Mouse (Mus musculus) limb, embryonic 14.5 days (tissue): ENCODE measurements at regions not wholly inside any gene's neighbourhood (a gene's known extent, or its start where the extent isn't known, plus 50 kb on each side); places are given as distances from the start of the nearest gene placed in this dataset.

Experiments used
- ATAC-seq: fragments of 200-750 bp; cut with Nextera tagmentation; 2 replicates; pipeline ENCODE4 v1.8.0; 2017; ENCODE audit warnings: low read depth, moderate number of reproducible peaks, moderate TSS enrichment; ENCODE audit not compliant: low FRiP score
- DNase-seq: peaks from one replicate; pipeline ENCODE4 v3.0.0-alpha.2; 2015; ENCODE audit warnings: low spot score
- H3K27ac ChIP-seq: fragments of 300-500 bp; sonication (generic); replicated peaks from 2 replicates; pipeline ENCODE4 v1.5.1; 2014; ENCODE audit warnings: low read depth, mild to moderate bottlenecking, low read length, moderate library complexity, mixed read lengths
- H3K27me3 ChIP-seq: fragments of 300-500 bp; sonication (generic); 2 replicates; pipeline ENCODE4 v1.6.1; 2014; ENCODE audit warnings: low read length, mixed read lengths; ENCODE audit not compliant: control insufficient read depth, insufficient read depth
- H3K36me3 ChIP-seq: fragments of 300-500 bp; sonication (generic); 2 replicates; pipeline ENCODE4 v1.6.1; 2014; ENCODE audit warnings: mild to moderate bottlenecking, low read length, moderate library complexity, mixed read lengths; ENCODE audit not compliant: control insufficient read depth, insufficient read depth
- H3K4me1 ChIP-seq: fragments of 300-500 bp; sonication (generic); 2 replicates; pipeline ENCODE4 v1.6.1; 2014; ENCODE audit warnings: antibody characterized with exemption, low read length, mixed read lengths; ENCODE audit not compliant: control insufficient read depth, insufficient read depth
- H3K4me2 ChIP-seq: fragments of 300-500 bp; sonication (generic); replicated peaks from 2 replicates; pipeline ENCODE4 v1.6.1; 2014; ENCODE audit warnings: low read depth, mild to moderate bottlenecking, low read length, moderate library complexity; ENCODE audit not compliant: severe bottlenecking
- H3K4me3 ChIP-seq: fragments of 300-500 bp; sonication (generic); replicated peaks from 2 replicates; pipeline ENCODE4 v1.5.1; 2014; ENCODE audit warnings: low read length
- H3K9ac ChIP-seq: fragments of 300-500 bp; sonication (generic); 2 replicates; pipeline ENCODE4 v1.6.1; 2014; ENCODE audit warnings: mild to moderate bottlenecking, low read depth, low read length, moderate library complexity; ENCODE audit not compliant: severe bottlenecking
- H3K9me3 ChIP-seq: fragments of 300-500 bp; sonication (generic); 2 replicates; pipeline ENCODE4 v1.6.1; 2016; ENCODE audit warnings: low read length; ENCODE audit not compliant: control insufficient read depth
- POLR2A ChIP-seq: fragments of 200-500 bp; IDR thresholded peaks from 2 replicates; pipeline ENCODE4 v1.8.0; 2012; ENCODE audit warnings: inconsistent platforms, mild to moderate bottlenecking, moderate library complexity, borderline replicate concordance; ENCODE audit not compliant: insufficient read depth, insufficient read length; ENCODE audit errors: extremely low read depth
- WGBS: fragments of 180-500 bp; shearing (Covaris S2); extraction: QIAGEN DNeasy Blood & Tissue Kit; methylation state at CpG from one replicate; pipeline ENCODE4 v1.1.7; 2014; 5-methylcytosine and 5-hydroxymethylcytosine counted together

DNA sequence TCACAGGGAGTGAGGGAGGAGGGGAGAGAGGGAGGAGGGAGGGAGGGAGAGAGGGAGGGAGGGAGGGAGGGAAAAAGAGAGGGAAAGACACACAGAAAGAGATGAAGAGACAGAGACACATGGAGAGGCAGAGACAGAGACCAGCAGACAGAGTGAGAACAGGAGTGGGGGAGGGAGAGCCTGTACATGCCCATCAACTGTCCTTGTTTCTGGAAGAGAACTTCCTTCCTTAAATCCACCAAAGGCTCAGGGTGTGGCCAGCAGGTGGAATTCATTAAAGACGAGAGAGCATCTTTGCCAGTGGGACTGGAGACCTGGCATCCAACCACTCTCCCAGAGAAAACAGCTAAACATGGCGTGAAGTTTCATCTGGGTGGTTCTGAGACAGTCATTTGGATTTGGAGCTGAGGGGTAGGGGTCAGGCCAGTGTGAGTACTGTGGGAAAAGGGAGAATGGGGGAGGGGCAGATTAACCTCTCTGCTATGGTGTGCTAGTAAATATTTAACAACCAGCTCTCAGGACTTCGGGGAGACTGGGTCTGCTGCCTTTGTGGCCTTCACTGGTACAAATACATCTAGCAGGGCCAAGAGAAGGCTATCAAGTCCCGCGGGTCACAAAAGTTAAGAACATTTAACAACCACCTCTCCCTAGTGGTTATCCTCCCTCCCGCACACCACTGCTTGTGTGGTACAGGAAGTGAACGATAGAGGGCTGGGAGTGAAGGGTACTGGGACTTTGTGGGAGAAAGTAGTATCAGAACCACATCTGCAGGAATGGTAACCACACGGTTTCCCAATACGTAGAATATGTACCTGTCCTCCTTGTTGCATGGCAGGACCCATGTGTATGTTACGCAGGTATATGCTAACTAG lies 148.7 kb downstream of the Wnt5a start:
- DNase-seq (no peak), ATAC-seq (no peak)
- H3K4me2 ChIP-seq, result no peak overlapping the region
- H3K27ac ChIP-seq, result no peak overlapping the region
- no peaks in the 10 kb centered on the region for H3K9me3 ChIP-seq
- peaks cover 6% of the 10 kb centered on the region; the same call in 1 of the 2 replicates for H3K4me1 ChIP-seq
- no peaks in the 10 kb centered on the region for H3K27me3 ChIP-seq
- no peaks in the 10 kb centered on the region for H3K36me3 ChIP-seq
- H3K4me3 ChIP-seq, result no peak overlapping the region
- no peak overlapping the region for H3K9ac ChIP-seq
- TF ChIP-seq POLR2A, result no peak
- 44% methylated on average over 10 of the region's 10 CpGs for WGBS

DNA sequence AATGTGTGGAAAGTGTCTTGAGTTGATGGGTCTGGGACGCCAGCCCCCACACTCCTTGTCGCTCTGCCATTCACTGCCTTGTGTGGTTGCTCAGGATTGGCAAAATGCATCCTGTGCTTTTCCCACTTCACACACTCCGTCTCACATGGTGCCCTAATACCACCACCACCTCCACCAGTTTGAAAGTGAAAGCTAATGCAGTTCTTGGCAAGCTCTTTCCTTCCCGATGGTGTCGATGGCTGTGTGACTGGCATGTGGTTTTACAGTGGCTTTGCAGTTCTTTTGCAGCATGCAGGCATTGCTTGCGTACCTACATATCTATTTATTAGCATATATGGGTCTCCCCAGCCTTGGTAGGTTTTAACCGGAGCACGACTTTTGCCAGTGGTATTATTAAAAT lies 152.7 kb downstream of the Wnt5a start:
- Histone ChIP-seq H3K4me2 (no peak overlapping the region), H3K4me3 (no peak overlapping the region), H3K9me3 (no peaks in the 10 kb centered on the region), H3K27ac (no peak overlapping the region), H3K4me1 (peaks cover 16% of the 10 kb centered on the region), H3K36me3 (no peaks in the 10 kb centered on the region), H3K9ac (no peak overlapping the region), H3K27me3 (no peaks in the 10 kb centered on the region)
- no peak for ATAC-seq
- DNase-seq, result no peak
- TF ChIP-seq POLR2A, result no peak
- 53% methylated on average over 8 of the region's 8 CpGs for WGBS

GRCm38 (mm10) chr14:28660872-28661588 lies 156.5 kb downstream of the Wnt5a start:
- TF ChIP-seq POLR2A, result no peak
- H3K27me3 ChIP-seq, result no peaks in the 10 kb centered on the region
- no peaks in the 10 kb centered on the region for H3K36me3 ChIP-seq
- no peak overlapping the region for H3K9ac ChIP-seq
- H3K4me2 ChIP-seq, result no peak overlapping the region
- no peak overlapping the region for H3K27ac ChIP-seq
- H3K4me3 ChIP-seq, result no peak overlapping the region
- DNase-seq, result no peak
- no peak for ATAC-seq
- H3K4me1 ChIP-seq, result peaks cover 33% of the 10 kb centered on the region
- H3K9me3 ChIP-seq, result no peaks in the 10 kb centered on the region
- whole genome bisulfite sequencing, result 61% methylated on average over 5 of the region's 5 CpGs

DNA sequence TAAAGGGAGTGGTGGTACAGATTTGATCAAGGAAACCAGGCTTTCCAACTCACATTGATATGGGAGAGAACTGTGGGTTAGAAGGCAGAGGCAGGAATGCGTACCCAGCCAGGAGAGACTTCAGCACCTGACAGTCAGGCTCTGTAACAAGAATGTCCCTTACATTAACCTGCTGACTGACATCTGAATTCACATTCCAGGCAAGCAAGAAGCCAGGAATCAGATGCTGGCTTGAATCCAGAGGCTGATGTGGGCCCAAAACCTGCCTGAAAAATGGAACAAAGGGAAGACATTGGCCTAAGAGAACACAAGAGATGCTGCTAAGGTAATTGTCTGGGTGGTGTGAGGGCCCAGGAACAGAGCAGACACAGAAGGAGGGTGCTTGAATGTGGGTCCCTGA lies 158.8 kb downstream of the Wnt5a start:
- H3K27ac ChIP-seq, result no peak overlapping the region
- 57% methylated on average over 1 of the region's 1 CpGs for WGBS

GRCm38 (mm10) chr14:28664121-28664520 lies 159.6 kb downstream of the Wnt5a start:
- peak; percentile 67; the same call in 1 of the 2 replicates for ATAC-seq

More for the DNA sequence above, 158.8 kb downstream of the Wnt5a start:
- DNase-seq (no peak), ATAC-seq (no peak)
- Histone ChIP-seq H3K4me1 (peaks cover 27% of the 10 kb centered on the region), H3K36me3 (no peaks in the 10 kb centered on the region), H3K4me3 (no peak overlapping the region), H3K27me3 (no peaks in the 10 kb centered on the region), H3K4me2 (no peak overlapping the region), H3K9me3 (no peaks in the 10 kb centered on the region), H3K9ac (no peak overlapping the region)
- no peak for TF ChIP-seq POLR2A

More at GRCm38 (mm10) chr14:28664121-28664520, 159.6 kb downstream of the Wnt5a start:
- Histone ChIP-seq H3K4me1 (peaks cover 27% of the 10 kb centered on the region), H3K27ac (no peak overlapping the region), H3K27me3 (no peaks in the 10 kb centered on the region), H3K9me3 (no peaks in the 10 kb centered on the region), H3K36me3 (no peaks in the 10 kb centered on the region), H3K4me2 (no peak overlapping the region), H3K9ac (no peak overlapping the region), H3K4me3 (no peak overlapping the region)
- 4% methylated on average over 7 of the region's 7 CpGs for WGBS
- peak; percentile 54 for DNase-seq
- no peak for TF ChIP-seq POLR2A
